Mouse (Mus musculus) stomach, embryonic 14.5 days (tissue): ENCODE measurements around the gene Chp2. TPM values are rescaled to one million over a fixed set of nuclear protein-coding genes. Genes with fewer than 3 reads are reported as not detected.

Experiments used
- ATAC-seq: fragments of 200-750 bp; cut with Nextera tagmentation; 2 replicates; pipeline ENCODE4 v1.8.0; 2017; ENCODE audit warnings: low read depth, moderate TSS enrichment; ENCODE audit not compliant: insufficient number of reproducible peaks, insufficient read depth, low FRiP score
- H3K27ac ChIP-seq: fragments of 300-500 bp; sonication (generic); 2 replicates; pipeline ENCODE4 v1.5.1; 2014; ENCODE audit warnings: mild to moderate bottlenecking, low read length, moderate library complexity, mixed read lengths
- H3K27me3 ChIP-seq: fragments of 300-500 bp; sonication (generic); 2 replicates; pipeline ENCODE4 v1.6.1; 2014; ENCODE audit warnings: low read length, control low read depth, mixed read lengths; ENCODE audit not compliant: control insufficient read depth, insufficient read depth
- H3K36me3 ChIP-seq: fragments of 300-500 bp; sonication (generic); 2 replicates; pipeline ENCODE4 v1.6.1; 2014; ENCODE audit warnings: mild to moderate bottlenecking, control low read depth, low read length, moderate library complexity, mixed read lengths; ENCODE audit not compliant: control insufficient read depth, insufficient read depth
- H3K4me1 ChIP-seq: fragments of 300-500 bp; sonication (generic); 2 replicates; pipeline ENCODE4 v1.6.1; 2014; ENCODE audit warnings: low read length, control low read depth, mixed read lengths; ENCODE audit not compliant: control insufficient read depth, insufficient read depth
- H3K4me2 ChIP-seq: fragments of 300-500 bp; sonication (generic); replicated peaks from 2 replicates; pipeline ENCODE4 v1.6.1; 2014; ENCODE audit warnings: low read depth, low read length, control low read depth
- H3K4me3 ChIP-seq: fragments of 300-500 bp; sonication (generic); 2 replicates; pipeline ENCODE4 v1.5.1; 2014; ENCODE audit warnings: low read depth, low read length, control low read depth
- H3K9ac ChIP-seq: fragments of 300-500 bp; sonication (generic); replicated peaks from 2 replicates; pipeline ENCODE4 v1.6.1; 2014; ENCODE audit warnings: low read depth, mild to moderate bottlenecking, control low read depth, low read length, moderate library complexity, mixed read lengths
- H3K9me3 ChIP-seq: fragments of 300-500 bp; sonication (generic); 2 replicates; pipeline ENCODE4 v1.6.1; 2016; ENCODE audit warnings: low read depth, low read length, control low read depth; ENCODE audit not compliant: control insufficient read depth
- WGBS: fragments of 180-500 bp; shearing (Covaris S2); extraction: QIAGEN DNeasy Blood & Tissue Kit; methylation state at CpG from one replicate; pipeline ENCODE4 v1.1.7; 2014; 5-methylcytosine and 5-hydroxymethylcytosine counted together
- polyA plus RNA-seq: library from polyadenylated mRNA; unstranded; fragments of >200 nt; fragmentation: Nextera tagmentation; extraction: Ambion mirVana; gene quantifications from 2 replicates; pipeline ENCODE4 v1.2.1, GENCODE M21; 2014

Chp2 gene
- polyA plus RNA-seq, 1 experiment from 2014 or later = not detected

GRCm38 (mm10) chr7:122196771-122197170 lies 22.5 kb upstream of the Chp2 start:
- Histone ChIP-seq H3K4me3 (no peak overlapping the region), H3K4me2 (no peak overlapping the region), H3K9me3 (no peaks in the 10 kb centered on the region), H3K27me3 (no peaks in the 10 kb centered on the region), H3K9ac (no peak overlapping the region), H3K36me3 (no peaks in the 10 kb centered on the region), H3K4me1 (no peaks in the 10 kb centered on the region), H3K27ac (no peak overlapping the region)
- WGBS = 86% methylated on average over 9 of the region's 9 CpGs
- ATAC-seq = no peak

GRCm38 (mm10) chr7:122197306-122197705 lies 22.0 kb upstream of the Chp2 start:
- Histone ChIP-seq H3K4me3 (no peak overlapping the region), H3K4me1 (no peaks in the 10 kb centered on the region), H3K4me2 (no peak overlapping the region), H3K9ac (no peak overlapping the region), H3K36me3 (no peaks in the 10 kb centered on the region), H3K27me3 (no peaks in the 10 kb centered on the region), H3K9me3 (no peaks in the 10 kb centered on the region), H3K27ac (no peak overlapping the region)
- ATAC-seq = no peak
- WGBS = 34% methylated on average over 4 of the region's 4 CpGs

- ATAC-seq = no peak
- Histone ChIP-seq H3K27ac (no peak overlapping the region), H3K9ac (no peak overlapping the region), H3K27me3 (no peaks in the 10 kb centered on the region), H3K4me3 (no peak overlapping the region), H3K36me3 (no peaks in the 10 kb centered on the region), H3K4me2 (no peak overlapping the region), H3K4me1 (no peaks in the 10 kb centered on the region), H3K9me3 (no peaks in the 10 kb centered on the region)
- WGBS = 23% methylated on average over 5 of the region's 5 CpGs
Observed at GRCm38 (mm10) chr7:122199296-122199695, 20.0 kb upstream of the Chp2 start.

- Histone ChIP-seq H3K27me3 (no peaks in the 10 kb centered on the region), H3K9ac (no peak overlapping the region), H3K27ac (no peak overlapping the region), H3K4me3 (no peak overlapping the region), H3K36me3 (no peaks in the 10 kb centered on the region), H3K4me2 (no peak overlapping the region), H3K9me3 (no peaks in the 10 kb centered on the region), H3K4me1 (no peaks in the 10 kb centered on the region)
- 41% methylated on average over 2 of the region's 2 CpGs for WGBS
- no peak for ATAC-seq
Observed at GRCm38 (mm10) chr7:122203936-122204335, 15.4 kb upstream of the Chp2 start.

- Histone ChIP-seq H3K27ac (no peak overlapping the region), H3K4me3 (no peak overlapping the region), H3K9me3 (no peaks in the 10 kb centered on the region), H3K9ac (no peak overlapping the region), H3K4me1 (no peaks in the 10 kb centered on the region), H3K27me3 (no peaks in the 10 kb centered on the region), H3K36me3 (no peaks in the 10 kb centered on the region), H3K4me2 (no peak overlapping the region)
- no peak for ATAC-seq
- WGBS = 83% methylated on average over 2 of the region's 2 CpGs
Observed at GRCm38 (mm10) chr7:122206121-122206520, 13.2 kb upstream of the Chp2 start.

- Histone ChIP-seq H3K4me2 (no peak overlapping the region), H3K9me3 (no peaks in the 10 kb centered on the region), H3K27me3 (no peaks in the 10 kb centered on the region), H3K27ac (no peak overlapping the region), H3K4me3 (no peak overlapping the region), H3K9ac (no peak overlapping the region), H3K36me3 (no peaks in the 10 kb centered on the region), H3K4me1 (no peaks in the 10 kb centered on the region)
- 40% methylated on average over 7 of the region's 7 CpGs for WGBS
- ATAC-seq = no peak
Observed at GRCm38 (mm10) chr7:122208276-122209021, 10.8 kb upstream of the Chp2 start.

- Histone ChIP-seq H3K27me3 (no peaks in the 10 kb centered on the region), H3K4me3 (no peak overlapping the region), H3K4me2 (no peak overlapping the region), H3K36me3 (no peaks in the 10 kb centered on the region), H3K27ac (no peak overlapping the region), H3K9me3 (no peaks in the 10 kb centered on the region), H3K9ac (no peak overlapping the region), H3K4me1 (no peaks in the 10 kb centered on the region)
- no peak for ATAC-seq
- 72% methylated on average over 7 of the region's 7 CpGs for WGBS
Observed at GRCm38 (mm10) chr7:122226020-122226742, 6.9 kb downstream of the Chp2 start.

- ATAC-seq = no peak
- 86% methylated on average over 4 of the region's 4 CpGs for WGBS
- H3K9me3 ChIP-seq = no peaks in the 10 kb centered on the region
- no peaks in the 10 kb centered on the region for H3K36me3 ChIP-seq
- H3K9ac ChIP-seq = no peak overlapping the region
- no peak overlapping the region for H3K4me3 ChIP-seq
- H3K27ac ChIP-seq = no peak overlapping the region
- H3K4me2 ChIP-seq = no peak overlapping the region
- H3K4me1 ChIP-seq = no peaks in the 10 kb centered on the region
- no peaks in the 10 kb centered on the region for H3K27me3 ChIP-seq
Observed at GRCm38 (mm10) chr7:122226744-122227143, 7.4 kb downstream of the Chp2 start.
